Mouse (Mus musculus) kidney, adult 2 months (tissue): ENCODE data around the gene Ankrd33b. TPM values are rescaled to one million over a fixed set of nuclear protein-coding genes. Genes with fewer than 3 reads are reported as not detected.

ENCODE experiments used
- DNase-seq: peaks from one replicate; pipeline ENCODE4 v3.0.0; 2021
- H3K27ac ChIP-seq: fragments of 200-500 bp; 2 replicates; pipeline ENCODE4 v1.5.1; 2012; ENCODE audit warnings: low read depth, low read length, control low read depth, inconsistent platforms; ENCODE audit not compliant: insufficient read depth
- H3K27me3 ChIP-seq: fragments of 200-500 bp; replicated peaks from 2 replicates; pipeline ENCODE4 v1.6.1; 2012; ENCODE audit warnings: mild to moderate bottlenecking, moderate library complexity, low read length, inconsistent platforms; ENCODE audit not compliant: control insufficient read depth, insufficient read depth
- H3K36me3 ChIP-seq: fragments of 200-500 bp; 2 replicates; pipeline ENCODE4 v1.6.1; 2012; ENCODE audit warnings: mild to moderate bottlenecking, moderate library complexity, low read length, inconsistent platforms; ENCODE audit not compliant: control insufficient read depth, insufficient read depth
- H3K4me1 ChIP-seq: fragments of 200-500 bp; 2 replicates; pipeline ENCODE4 v1.6.1; 2011; ENCODE audit warnings: low read length; ENCODE audit not compliant: control insufficient read depth, insufficient read depth
- H3K4me3 ChIP-seq: fragments of 200-500 bp; 2 replicates; pipeline ENCODE4 v1.5.1; 2011; ENCODE audit warnings: mild to moderate bottlenecking, low read depth, low read length, control low read depth; ENCODE audit not compliant: insufficient read depth
- CTCF ChIP-seq: fragments of 200-500 bp; conservative IDR thresholded peaks from 2 replicates; pipeline ENCODE4 v1.5.1; 2011; ENCODE audit warnings: low read depth, mild to moderate bottlenecking, control low read depth, low read length, moderate library complexity, mixed read lengths; ENCODE audit not compliant: insufficient read depth, insufficient read length
- POLR2A ChIP-seq: fragments of 200-500 bp; IDR thresholded peaks from one replicate; pipeline ENCODE4 v1.6.1; 2011; ENCODE audit warnings: low read depth, low read length, control low read depth
- WGBS: fragments of 180-500 bp; shearing (Covaris S2); methylation state at CpG from one replicate; pipeline ENCODE4 v1.1.7; 2018; 5-methylcytosine and 5-hydroxymethylcytosine counted together
- polyA plus RNA-seq: library from polyadenylated mRNA; depleted of rRNA; stranded (reverse); fragments of >200 nt; gene quantifications from 2 replicates; pipeline ENCODE4 v1.2.3, GENCODE M21; 2012

Ankrd33b gene
- polyA plus RNA-seq, 1 experiment = 21.8 TPM

- Histone ChIP-seq H3K4me1 (0 out of 2 replicates have a peak, but pooled peaks cover 1% of the 10 kb centered on the region), H3K4me3 (no peak overlapping the region), H3K27me3 (no peaks in the 10 kb centered on the region), H3K36me3 (no peaks in the 10 kb centered on the region; the same call in 1 of the 2 replicates), H3K27ac (no peak overlapping the region)
- no peak for DNase-seq
- TF ChIP-seq POLR2A (no peak), CTCF (peak; percentile 37; the same call in 1 of the 2 replicates)
- WGBS = 71% methylated on average over 12 of the region's 12 CpGs
Measured at GRCm38 (mm10) chr15:31320598-31321377, 46.7 kb downstream of the Ankrd33b start.

- DNase-seq = no peak
- H3K27ac ChIP-seq = no peak overlapping the region
- 0 out of 2 replicates have a peak, but pooled peaks cover 3% of the 10 kb centered on the region for H3K4me1 ChIP-seq
- no peaks in the 10 kb centered on the region for H3K27me3 ChIP-seq
- no peak overlapping the region for H3K4me3 ChIP-seq
- TF ChIP-seq POLR2A = no peak
- no peak for TF ChIP-seq CTCF
- 66% methylated on average over 4 of the region's 4 CpGs for WGBS
- no peaks in the 10 kb centered on the region; the same call in 1 of the 2 replicates for H3K36me3 ChIP-seq
Measured at GRCm38 (mm10) chr15:31319046-31319445, 48.5 kb downstream of the Ankrd33b start.

GRCm38 (mm10) chr15:31318158-31318955, 49.2 kb downstream of the Ankrd33b start:
- WGBS = 61% methylated on average over 6 of the region's 6 CpGs
- H3K36me3 ChIP-seq = no peaks in the 10 kb centered on the region; the same call in 1 of the 2 replicates
- TF ChIP-seq POLR2A = no peak
- no peak for TF ChIP-seq CTCF
- H3K4me1 ChIP-seq = 0 out of 2 replicates have a peak, but pooled peaks cover 3% of the 10 kb centered on the region
- H3K4me3 ChIP-seq = no peak overlapping the region
- no peaks in the 10 kb centered on the region for H3K27me3 ChIP-seq
- no peak overlapping the region for H3K27ac ChIP-seq
- no peak for DNase-seq

DNA sequence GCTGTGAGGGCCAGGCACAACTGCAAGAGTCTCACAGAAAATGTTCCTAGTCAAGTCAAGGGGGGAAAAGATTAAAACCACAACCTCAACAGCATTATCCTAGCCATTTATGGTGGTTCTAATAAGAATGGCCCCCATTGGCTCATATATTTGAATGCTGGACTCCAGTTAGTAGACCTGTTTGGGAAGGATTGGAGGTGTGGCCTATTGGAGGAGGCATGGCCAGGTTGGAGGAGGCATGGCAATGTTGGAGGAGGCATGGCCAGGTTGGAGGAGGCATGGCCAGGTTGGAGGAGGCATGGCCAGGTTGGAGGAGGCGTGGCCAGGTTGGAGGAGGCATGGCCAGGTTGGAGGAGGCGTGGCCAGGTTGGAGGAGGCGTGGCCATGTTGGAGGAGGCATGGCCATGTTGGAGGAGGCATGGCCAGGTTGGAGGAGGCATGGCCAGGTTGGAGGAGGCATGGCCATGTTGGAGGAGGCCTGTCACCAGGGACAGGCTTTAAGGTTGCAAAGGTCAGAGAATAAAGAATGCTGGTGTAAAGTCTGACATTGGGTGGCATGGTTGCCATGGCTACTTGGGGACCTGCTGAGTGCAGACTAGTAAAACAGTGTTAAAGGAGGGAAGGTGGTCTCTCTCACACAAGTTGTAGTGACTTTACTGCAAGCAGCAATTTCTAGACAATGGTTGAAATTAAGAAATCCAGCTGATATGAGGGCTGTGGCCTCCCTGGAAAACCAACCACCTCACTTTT, 50.3 kb downstream of the Ankrd33b start:
- 93% methylated on average over 3 of the region's 3 CpGs for WGBS
- no peaks in the 10 kb centered on the region for H3K27me3 ChIP-seq
- H3K36me3 ChIP-seq = no peaks in the 10 kb centered on the region
- DNase-seq = no peak
- H3K4me1 ChIP-seq = 0 out of 2 replicates have a peak, but pooled peaks cover 6% of the 10 kb centered on the region
- TF ChIP-seq CTCF = no peak
- TF ChIP-seq POLR2A = no peak
- H3K4me3 ChIP-seq = no peak overlapping the region
- H3K27ac ChIP-seq = no peak overlapping the region

DNA sequence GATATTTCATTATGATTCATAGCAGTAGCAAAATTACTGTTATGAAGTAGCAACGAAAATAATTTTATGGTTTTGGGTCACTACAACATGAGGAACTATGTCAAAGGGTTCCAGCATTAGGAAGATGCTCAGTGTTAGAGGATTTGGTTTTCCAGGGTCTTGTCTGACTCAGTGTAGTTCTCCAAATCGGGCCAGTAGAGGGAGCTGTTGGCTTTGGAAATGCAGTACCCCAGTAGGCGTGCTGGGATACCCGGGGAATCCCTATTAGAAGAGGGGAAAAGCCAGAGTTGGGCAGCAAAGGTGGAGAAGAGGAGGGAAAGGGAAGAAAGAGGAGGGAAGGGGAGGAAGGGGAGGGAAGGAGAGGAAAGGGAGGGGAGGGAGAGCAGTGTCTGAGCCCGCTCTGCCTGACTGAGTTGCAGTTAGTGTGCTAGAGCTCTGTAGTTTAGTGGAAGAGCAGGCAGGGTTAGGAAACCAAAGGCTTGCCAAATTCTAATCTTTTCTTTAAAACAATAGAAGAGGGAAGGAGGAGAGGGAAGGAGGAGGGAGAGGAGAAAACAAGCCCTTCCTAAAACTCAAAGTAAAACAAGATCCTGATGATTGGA, 51.8 kb downstream of the Ankrd33b start:
- no peak overlapping the region for H3K4me3 ChIP-seq
- DNase-seq = peak; percentile 87
- TF ChIP-seq CTCF (peak; percentile 82), POLR2A (no peak)
- no peaks in the 10 kb centered on the region for H3K36me3 ChIP-seq
- H3K27ac ChIP-seq = no peak overlapping the region
- H3K4me1 ChIP-seq = 0 out of 2 replicates have a peak, but pooled peaks cover 6% of the 10 kb centered on the region
- H3K27me3 ChIP-seq = no peaks in the 10 kb centered on the region
- WGBS = 5% methylated on average over 5 of the region's 5 CpGs

DNA sequence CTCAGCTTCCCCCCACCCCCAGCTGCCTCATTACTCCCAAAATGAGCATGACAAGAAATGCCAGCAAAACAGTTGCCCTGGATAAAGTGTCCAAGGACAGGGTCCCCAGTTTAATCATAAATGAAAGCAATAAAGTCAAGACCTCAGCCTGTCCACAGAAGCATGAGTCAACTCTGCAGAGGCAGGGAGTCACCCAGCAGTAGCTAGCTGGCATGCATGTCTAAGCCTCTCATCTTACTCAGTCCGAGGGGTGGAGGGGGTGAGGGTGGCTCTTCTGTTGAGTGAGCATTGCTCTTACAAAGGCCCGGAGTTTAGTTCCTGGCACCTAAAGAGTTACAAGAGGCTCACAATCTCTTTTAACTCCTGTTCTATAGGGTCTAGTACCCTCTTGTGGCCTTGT, 55.5 kb downstream of the Ankrd33b start:
- DNase-seq = no peak
- H3K4me3 ChIP-seq = no peak overlapping the region
- WGBS = 36% methylated on average over 2 of the region's 2 CpGs
- 0 out of 2 replicates have a peak, but pooled peaks cover 6% of the 10 kb centered on the region for H3K4me1 ChIP-seq
- H3K36me3 ChIP-seq = no peaks in the 10 kb centered on the region
- no peak for TF ChIP-seq CTCF
- TF ChIP-seq POLR2A = no peak
- H3K27me3 ChIP-seq = no peaks in the 10 kb centered on the region
- no peak overlapping the region for H3K27ac ChIP-seq
